In genomic region chr16:45408425-45409063, GRCm38 (mm10) we compare ENCODE assay signal across 8 mouse cellular contexts. TPM values are rescaled to one million over a fixed set of nuclear protein-coding genes. Genes with fewer than 3 reads are reported as not detected.
DNase-seq lines count a peak whose midpoint lies in the region; ATAC-seq and TF ChIP-seq lines count a peak whose summit lies in the region.

Cd200 (minus strand) TSS chr16:45409053.

- H3K27ac ChIP-seq in embryonic facial prominence, embryonic 13.5 days, result peak within 1 kb of the TSS; percentile 77
- H3K27ac ChIP-seq in kidney, adult 2 months (ENCODE audit: insufficient read depth, low read depth, low read length), result peak within 1 kb of the TSS; percentile 53

- H3K9me3 ChIP-seq in embryonic facial prominence, embryonic 13.5 days, result no peaks in the 10 kb centered on the region

- peak within 1 kb of the TSS; percentile 79 for H3K9ac ChIP-seq in embryonic facial prominence, embryonic 13.5 days

- H3K36me3 ChIP-seq in embryonic facial prominence, embryonic 13.5 days, result no peaks in the 10 kb centered on the region
- H3K36me3 ChIP-seq in kidney, adult 2 months (ENCODE audit: control insufficient read depth, insufficient read depth, low read length), result no peaks in the 10 kb centered on the region

- peak within 1 kb of the TSS; percentile 68 for H3K4me2 ChIP-seq in embryonic facial prominence, embryonic 13.5 days

- peak; percentile 41 for TF ChIP-seq POLR2A in kidney, adult 2 months (IDR thresholded peaks at IDR 0.05; ENCODE audit: low read depth, low read length)

- TF ChIP-seq CTCF in kidney, adult 2 months (conservative IDR thresholded peaks at IDR 0.05; ENCODE audit: insufficient read depth, insufficient read length, low read depth, low read length), result no peak

- DNase-seq in adrenal gland, postnatal 36 days, result peak; percentile 39 to 61
- peak; percentile 69 for DNase-seq in heart, adult 8-10 months (ENCODE audit: low spot score)
- peak; percentile 68 for DNase-seq in kidney, adult 2 months
- DNase-seq in left cerebral cortex, postnatal 4 days, result peak; percentile 69
- peak; percentile 45 for DNase-seq in mesoderm, embryonic 11.5 days (ENCODE audit: low read depth, low spot score)
- DNase-seq in right cerebral cortex, postnatal 36 days (ENCODE audit: low spot score in 2 of 2), result peak; percentile 35 to 40
- no peak for DNase-seq in MN1 (ENCODE audit: low spot score)

- ATAC-seq in embryonic facial prominence, embryonic 13.5 days (ENCODE audit: insufficient number of reproducible peaks, insufficient read depth, low FRiP score, low TSS enrichment, low read depth), result peak; percentile 81

- intact Hi-C loops in left cerebral cortex, postnatal 4 days (cut with DNase I), result no loop called here

- H3K4me1 ChIP-seq in embryonic facial prominence, embryonic 13.5 days, result no peaks in the 10 kb centered on the region
- no peaks in the 10 kb centered on the region for H3K4me1 ChIP-seq in kidney, adult 2 months (ENCODE audit: control insufficient read depth, insufficient read depth, low read length)

- WGBS in embryonic facial prominence, embryonic 13.5 days, result under 1% methylated on average over 28 of the region's 28 CpGs
- WGBS in kidney, adult 2 months, result under 1% methylated on average over 28 of the region's 28 CpGs

- no peaks in the 10 kb centered on the region for H3K27me3 ChIP-seq in embryonic facial prominence, embryonic 13.5 days
- H3K27me3 ChIP-seq in kidney, adult 2 months (replicated peaks; ENCODE audit: control insufficient read depth, insufficient read depth, low read length), result no peaks in the 10 kb centered on the region

- peak within 1 kb of the TSS; percentile 66 for H3K4me3 ChIP-seq in embryonic facial prominence, embryonic 13.5 days
- peak within 1 kb of the TSS; percentile 79 for H3K4me3 ChIP-seq in kidney, adult 2 months (ENCODE audit: insufficient read depth, low read depth, low read length)

RNA-seq across cellular contexts. Expression of gene Cd200, which starts in this region (rescaled TPM):
- 10 to 100 TPM; 54.4 to 84.0 TPM for total RNA-seq in adrenal gland, postnatal 36 days (2021)
- 39.5 and 46.2 TPM in 2 replicates for polyA plus RNA-seq in embryonic facial prominence, embryonic 13.5 days (2015; fragmentation: Nextera tagmentation; extraction: Ambion mirVana)
- total RNA-seq in heart, adult 8-10 months (2022), result 10 to 100 TPM; 40.5 to 94.2 (median 53.1) TPM
- polyA plus RNA-seq in kidney, adult 2 months (2012; rRNA removed), result 54.5 and 72.9 TPM in 2 replicates
- 100 to 1,000 TPM; 312 to 324 TPM for total RNA-seq in left cerebral cortex, postnatal 4 days (2021)
